Mouse (Mus musculus) cerebellum, adult 8-10 months (tissue): ENCODE measurements at regions not wholly inside any gene's neighbourhood (a gene's known extent, or its start where the extent isn't known, plus 50 kb on each side); places are given as distances from the start of the nearest gene placed in this dataset.

Experiments
- DNase-seq: peaks from one replicate; pipeline ENCODE4 v3.0.0; 2022

DNA sequence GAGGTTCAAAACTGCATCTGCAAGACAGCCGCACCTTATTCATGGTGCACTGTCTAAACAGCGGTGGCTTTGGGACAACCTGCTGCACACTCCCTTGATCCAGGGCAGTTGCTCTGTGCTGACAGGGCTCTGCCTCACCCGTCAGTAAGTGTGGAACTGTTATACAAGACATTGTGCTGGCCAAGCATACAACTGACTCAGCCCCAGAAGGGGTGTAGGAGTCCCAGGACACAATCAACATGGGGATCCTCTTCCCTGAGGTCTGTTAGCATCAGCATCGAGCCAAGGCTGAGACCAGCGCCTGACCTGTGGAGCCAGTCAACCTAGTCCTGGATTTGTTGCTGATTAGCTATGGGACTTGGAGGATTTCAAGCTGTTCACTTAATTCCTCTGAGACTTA, 86.4 kb upstream of the Bmper start:
- no peak for DNase-seq

GRCm38 (mm10) chr9:23137682-23138210, 85.1 kb upstream of the Bmper start:
- DNase-seq, result no peak

- DNase-seq, result no peak
Observed at GRCm38 (mm10) chr9:23139580-23140162, 83.2 kb upstream of the Bmper start.

DNA sequence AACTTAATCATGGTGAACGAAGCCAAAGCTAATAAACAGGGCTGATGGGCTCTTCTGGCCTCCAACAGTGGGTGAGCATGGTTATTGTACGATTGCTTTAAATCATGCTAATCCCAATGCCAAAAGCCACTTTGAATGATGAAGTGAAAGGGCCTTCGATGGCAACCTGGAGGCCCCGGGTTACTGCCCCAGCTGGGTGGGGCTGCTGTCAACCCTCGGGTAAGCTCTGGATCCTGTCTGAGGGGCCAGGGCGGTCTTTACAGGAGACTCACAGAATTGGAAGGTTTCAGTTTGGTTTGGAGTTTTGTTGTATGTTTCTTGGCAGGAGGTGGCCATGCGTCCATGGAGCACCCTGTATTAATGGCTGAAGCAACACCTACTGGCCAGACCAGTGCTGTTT, 78.6 kb upstream of the Bmper start:
- no peak for DNase-seq

GRCm38 (mm10) chr9:23150338-23150737, 72.5 kb upstream of the Bmper start:
- DNase-seq, result no peak

GRCm38 (mm10) chr9:23150874-23151273, 72.0 kb upstream of the Bmper start:
- no peak for DNase-seq

DNA sequence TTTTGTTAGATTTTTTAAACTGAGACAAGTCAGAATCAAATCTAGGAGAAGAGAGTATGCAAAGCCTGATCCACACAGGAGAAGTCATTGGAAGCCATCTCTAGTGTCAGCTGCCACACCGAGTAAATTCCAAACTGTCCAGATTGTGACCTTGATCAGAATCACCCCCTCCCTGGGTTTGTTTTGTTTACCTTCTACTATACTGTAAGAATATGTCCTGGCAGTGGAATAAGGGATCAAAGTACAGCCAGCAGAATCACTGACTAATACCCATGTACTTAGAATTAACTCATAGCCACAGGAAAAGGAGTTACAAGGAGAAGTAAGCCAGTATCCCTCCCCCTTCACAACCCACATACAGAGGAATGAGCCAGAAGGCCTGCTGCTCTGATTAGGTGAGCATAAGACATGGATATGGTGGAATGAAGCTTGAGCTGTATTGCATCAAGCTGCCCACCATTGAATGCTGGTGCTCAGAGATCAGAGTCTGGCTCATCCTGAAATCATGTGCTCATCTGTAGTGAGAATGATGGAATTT, 70.9 kb upstream of the Bmper start:
- DNase-seq, result no peak

DNA sequence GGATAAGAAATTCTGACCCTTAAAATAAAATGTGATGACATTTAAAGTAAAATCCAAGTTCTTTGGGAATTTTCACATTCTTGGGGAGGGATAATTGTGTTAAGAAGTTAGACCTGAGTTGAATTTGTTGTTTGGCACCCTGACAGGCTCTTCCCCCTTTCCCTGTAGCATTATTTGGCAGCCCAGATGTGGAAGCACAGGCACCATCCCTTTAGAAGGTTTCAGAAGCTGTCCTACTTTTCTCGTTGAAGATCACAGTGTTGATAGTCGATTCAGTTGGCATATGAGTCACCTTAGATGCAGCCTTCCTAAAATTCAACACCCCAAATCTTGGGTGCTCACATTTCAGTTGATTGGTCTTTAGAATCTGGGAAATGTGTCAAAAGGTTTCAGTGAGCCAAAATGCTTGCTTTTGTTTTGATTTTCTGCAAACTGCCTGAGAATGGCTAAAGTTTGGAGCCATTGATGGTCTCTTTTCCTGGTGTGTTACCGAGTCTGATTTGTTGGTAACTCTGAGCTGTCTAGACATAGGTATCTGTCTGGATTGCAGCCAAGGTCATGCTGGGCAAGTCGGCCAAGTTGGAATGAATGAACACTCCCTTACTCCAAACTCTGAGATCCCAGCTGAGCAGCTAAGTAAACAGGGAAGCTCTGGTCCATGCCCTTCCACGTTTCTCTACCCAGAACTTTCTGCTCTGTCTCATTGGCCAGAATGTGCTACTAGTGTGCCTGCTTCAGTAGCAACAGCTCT, 65.9 kb upstream of the Bmper start:
- DNase-seq, result no peak

- DNase-seq, result no peak
Observed at GRCm38 (mm10) chr9:23158499-23158898, 64.4 kb upstream of the Bmper start.

DNA sequence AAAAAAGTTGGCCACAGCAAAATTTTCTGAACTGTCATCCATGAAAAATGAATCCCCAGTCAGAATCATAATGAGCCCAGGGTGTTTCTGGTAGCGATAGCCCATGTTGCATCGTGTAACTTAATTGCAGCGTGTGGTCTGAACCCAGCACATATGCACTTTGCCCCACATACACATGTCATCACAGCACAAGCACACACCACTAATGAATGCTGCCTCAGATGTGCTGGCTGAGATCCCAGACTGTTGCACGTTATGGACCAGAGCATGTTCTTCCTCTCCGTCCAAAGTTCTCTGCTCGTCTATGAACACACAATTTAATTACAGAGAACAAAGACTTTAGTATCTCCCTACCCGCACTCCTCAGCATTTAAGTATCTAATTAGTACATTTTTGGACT, 61.5 kb upstream of the Bmper start:
- DNase-seq, result no peak

DNA sequence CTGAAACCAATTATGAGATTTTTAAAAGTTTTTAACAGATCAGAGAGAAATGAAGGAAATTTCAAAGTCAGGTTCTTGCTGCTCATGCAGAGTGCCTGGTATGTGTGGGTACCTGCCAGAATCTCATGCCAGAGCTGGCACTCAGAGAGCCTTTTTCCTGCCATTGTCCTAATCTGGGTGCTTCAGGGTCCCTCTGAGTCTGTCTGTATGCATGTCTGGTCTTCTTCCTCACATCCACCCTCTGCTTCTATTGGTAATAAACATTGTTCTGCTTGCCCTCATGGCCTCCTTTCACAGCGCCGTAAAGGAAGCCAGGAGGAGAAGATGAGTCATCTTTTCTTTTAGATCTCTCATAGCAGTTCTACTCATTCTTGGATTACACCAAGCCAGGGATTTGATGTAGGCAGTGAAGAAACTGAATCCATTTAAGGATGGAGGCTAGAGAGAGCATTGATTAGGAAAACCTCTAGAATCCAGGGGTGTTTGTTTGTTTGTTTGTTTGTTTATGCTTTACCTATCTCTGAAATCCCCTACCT, 55.8 kb upstream of the Bmper start:
- DNase-seq, result no peak

DNA sequence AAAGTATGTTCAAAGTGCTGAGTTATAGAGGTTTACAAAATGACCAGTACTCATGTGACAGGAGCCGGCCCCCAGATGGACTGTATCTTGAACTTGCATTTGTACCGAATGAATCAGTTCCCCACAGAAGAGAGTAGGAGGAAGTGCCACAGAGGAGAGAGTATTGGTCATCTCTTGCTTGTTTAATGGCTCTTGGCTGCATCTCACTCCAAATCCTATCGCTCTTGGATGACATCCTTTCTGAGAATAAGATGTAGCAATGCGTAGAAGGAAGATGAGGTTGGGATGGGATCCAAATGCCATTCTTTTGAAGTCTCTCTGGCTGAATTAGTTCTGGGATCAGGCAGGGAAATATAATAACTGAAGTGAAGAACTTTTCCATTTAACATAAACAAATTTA, 55.2 kb upstream of the Bmper start:
- no peak for DNase-seq

GRCm38 (mm10) chr9:23168149-23168548, 54.7 kb upstream of the Bmper start:
- no peak for DNase-seq

- no peak for DNase-seq
Observed at GRCm38 (mm10) chr9:23171361-23171760, 51.5 kb upstream of the Bmper start.
